Mouse (Mus musculus): ENCODE measurements around the gene Ly6g5b.

DNA sequence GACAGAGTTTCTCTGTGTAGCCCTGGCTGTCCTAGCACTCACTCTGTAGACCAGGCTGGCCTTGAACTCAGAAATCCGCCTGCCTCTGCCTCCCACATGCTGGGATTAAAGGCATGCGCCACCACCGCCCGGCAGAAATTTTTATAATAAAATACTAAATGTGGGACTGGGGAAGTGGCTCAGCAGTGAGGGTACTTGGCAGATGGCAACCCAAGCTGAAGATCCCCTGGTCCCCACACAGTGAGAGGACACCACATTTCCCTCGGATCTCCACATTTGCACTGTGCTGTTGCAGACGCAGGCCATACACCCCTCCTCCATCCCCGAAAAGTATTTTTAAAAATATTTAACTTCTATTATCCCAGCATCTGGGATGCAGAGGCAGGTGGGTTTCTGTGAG, 18.3 kb upstream of the Ly6g5b start:
- TF ChIP-seq POLR2A (IDR thresholded peaks at IDR 0.05; ENCODE audit: low read depth, low read length) = no peak
- TF ChIP-seq CTCF (conservative IDR thresholded peaks at IDR 0.05; ENCODE audit: insufficient read depth, insufficient read length, low read depth, low read length) = no peak

All from kidney, adult 2 months (tissue).